Mouse (Mus musculus) frontal cortex, postnatal 10 days (tissue): Measurements from ENCODE around the gene Akap1.

ENCODE experiments used
- DNase-seq, 2 experiments: peaks; one replicate each; pipeline ENCODE4 v3.0.0; 2022; ENCODE audit warnings: low spot score in 2 of 2, mixed read lengths in 1 of 2

Gene Akap1

DNA sequence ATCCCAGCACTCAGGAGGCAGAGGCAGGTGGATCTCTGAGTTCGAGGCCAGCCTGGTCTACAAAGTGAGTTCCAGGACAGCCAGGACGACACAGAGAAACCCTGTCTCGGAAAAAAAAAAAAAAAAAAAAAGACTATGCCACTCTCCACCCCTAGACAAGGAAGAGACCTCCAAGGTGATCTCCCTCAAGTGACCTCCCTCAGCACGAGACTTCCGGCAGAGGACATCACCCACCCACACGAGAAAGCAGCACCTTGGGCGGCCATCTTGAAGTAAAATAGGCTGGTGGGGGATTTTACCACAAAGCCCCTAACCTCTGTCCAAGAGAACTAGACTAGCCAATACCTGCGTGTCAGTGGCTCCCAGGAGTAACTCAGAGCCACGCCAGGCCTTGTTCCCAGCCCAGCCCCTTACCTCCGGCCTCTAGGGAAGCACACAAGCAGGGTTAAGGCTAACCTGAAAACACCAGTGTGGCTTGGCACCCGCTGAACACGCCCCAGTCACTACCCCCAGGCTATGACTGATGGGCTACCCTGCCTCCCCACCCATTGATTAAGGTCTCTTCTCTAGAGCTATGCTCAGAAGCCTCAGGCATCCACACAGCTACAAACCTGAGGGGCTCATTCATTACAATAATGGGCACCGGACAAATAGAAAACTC is 21.9 kb downstream of the Akap1 start:
- no peak for DNase-seq

- DNase-seq = no peak
Observed at GRCm38 (mm10) chr11:88841406-88841805, 23.0 kb downstream of the Akap1 start.

DNA sequence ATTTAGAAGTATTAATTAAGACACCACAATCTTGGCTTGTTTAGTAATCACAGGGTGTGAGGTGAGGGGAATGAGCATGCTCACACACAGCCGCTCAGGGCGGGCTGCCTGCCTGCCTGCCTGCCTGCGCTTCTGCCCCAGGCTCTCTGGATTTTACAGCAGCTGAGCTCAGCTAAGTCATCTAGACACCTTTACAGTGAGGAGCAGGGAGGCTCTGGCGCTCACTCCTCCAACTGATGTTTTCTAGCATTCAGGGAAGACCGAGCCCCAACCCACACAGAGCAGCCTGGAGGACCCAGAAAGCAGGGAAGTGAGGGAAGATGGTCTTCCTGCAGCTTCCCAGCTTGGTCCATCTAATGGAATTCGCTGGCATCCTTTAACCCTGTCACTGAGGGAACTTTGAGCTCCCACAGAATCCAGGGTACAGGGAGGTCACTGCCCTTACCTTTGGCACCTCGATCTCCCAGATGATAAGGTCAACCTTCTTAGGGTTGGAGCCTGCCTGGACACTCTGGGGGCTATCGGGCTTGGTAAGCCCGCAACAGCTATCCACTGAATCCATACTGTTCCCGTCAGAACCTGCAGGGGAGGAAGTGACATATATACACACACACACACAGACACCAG is 23.5 kb downstream of the Akap1 start:
- DNase-seq = no peak

- DNase-seq = no peak
Observed at GRCm38 (mm10) chr11:88840292-88840691, 24.1 kb downstream of the Akap1 start.

DNA sequence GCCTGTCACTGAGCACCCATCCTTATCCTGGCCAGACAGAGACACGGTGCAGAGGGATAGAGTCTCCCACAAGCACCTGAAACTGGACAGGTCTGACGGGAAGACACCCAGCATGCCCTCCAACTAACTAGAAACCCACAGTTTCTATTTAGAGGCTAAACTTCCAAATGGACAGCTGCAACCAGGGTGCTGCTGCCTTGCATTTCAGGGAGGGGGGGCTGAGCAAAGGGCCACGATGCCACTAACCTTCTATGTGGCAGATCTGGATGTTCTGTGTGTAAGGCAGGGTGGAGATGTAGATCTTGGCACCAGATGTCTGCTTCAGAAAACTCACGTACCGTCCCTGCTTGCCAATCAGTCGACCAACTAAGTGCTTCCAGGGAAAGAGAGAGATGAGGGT is 25.0 kb downstream of the Akap1 start:
- DNase-seq = no peak

DNA sequence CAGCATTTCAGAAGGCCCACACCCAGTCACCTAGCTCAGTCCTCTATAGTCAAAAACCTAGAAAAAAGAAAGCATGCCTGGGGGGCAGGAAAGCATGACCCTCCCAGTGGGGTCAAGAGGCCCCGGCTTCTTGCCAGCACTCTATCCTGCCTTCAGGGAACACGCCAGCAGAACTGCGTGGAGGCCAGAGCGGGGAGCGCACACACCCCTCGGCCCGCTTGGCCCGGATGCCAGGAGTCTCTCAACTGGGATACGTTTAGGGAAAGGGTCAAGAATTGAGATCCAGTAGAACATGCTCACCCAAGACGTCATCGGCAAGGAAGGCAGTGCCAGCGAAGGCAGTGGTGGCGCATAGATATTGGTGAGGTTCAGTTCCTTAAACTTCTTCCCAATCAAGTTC is 25.8 kb downstream of the Akap1 start:
- no peak for DNase-seq

GRCm38 (mm10) chr11:88834606-88835005 is 29.8 kb downstream of the Akap1 start:
- no peak for DNase-seq

GRCm38 (mm10) chr11:88834134-88834533 is 30.3 kb downstream of the Akap1 start:
- no peak for DNase-seq

- DNase-seq = no peak
Observed at GRCm38 (mm10) chr11:88833099-88833498, 31.3 kb downstream of the Akap1 start.

DNA sequence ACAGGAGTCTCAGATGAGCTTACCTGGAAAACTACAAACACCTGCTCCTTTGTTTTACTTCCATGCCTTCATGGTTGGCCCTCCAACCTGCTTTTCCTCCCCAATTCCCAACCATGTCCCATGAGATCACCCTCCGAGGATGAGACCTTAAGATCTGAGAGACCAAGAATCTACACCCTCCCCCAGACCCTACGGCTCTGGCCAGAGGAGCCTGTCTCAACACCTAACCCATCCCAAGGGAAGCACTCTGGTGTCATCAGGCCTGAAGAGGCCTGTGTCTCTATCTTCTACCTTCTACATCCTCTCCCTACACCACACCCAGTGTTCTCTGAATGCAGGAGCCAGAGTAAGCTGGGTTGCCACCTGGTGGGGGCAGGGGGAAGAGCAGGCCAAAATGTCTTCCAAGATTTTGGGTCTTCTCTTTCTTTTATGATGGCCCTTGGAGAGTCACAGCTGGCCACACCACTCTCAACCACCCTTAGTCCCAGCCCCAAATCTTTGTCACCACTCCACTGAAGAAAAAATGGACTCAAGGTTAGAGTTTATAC is 34.1 kb downstream of the Akap1 start:
- no peak for DNase-seq

DNA sequence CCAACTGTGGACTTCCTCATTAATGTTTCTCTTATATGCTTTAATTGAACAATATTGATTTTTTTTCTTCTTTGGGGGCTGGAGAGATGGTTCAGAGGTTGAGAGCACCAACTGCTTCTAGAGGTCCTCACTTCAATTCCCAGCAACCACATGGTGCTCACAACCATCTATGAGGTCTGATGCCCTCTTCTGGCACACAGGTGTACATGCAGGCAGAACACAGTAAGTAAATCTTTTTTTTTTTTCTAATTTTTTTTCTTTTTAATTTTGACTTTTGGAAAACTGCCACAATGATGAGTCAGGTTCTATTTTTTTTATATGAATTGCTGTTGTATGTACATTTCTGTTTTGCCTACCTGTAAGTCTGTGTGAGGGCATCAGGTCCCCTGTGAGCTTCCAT is 35.9 kb downstream of the Akap1 start:
- no peak for DNase-seq

DNA sequence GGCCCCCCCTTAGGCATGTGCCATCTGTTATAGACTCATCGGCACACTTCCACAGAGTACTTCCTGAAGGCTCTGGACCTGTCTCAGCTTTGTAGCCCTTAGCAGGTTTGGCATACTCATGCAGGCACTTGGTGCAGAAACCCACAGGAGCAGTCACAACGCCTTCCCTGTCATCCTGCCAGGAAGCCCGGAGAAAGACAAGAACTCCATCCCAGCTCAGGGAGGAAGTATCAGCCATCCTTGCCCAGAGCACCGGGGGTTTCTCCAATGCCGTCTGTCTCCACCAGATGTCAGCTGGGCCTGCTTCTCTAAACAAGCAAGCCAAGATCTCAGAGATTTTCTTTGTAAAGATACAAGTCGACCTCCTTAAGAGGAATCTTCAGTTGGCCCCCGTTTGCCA is 38.5 kb downstream of the Akap1 start:
- no peak for DNase-seq

- peak in 1 of 2 experiments; percentile 71 for DNase-seq
Observed at GRCm38 (mm10) chr11:88822991-88823390, 41.4 kb downstream of the Akap1 start.

GRCm38 (mm10) chr11:88822526-88822925 is 41.9 kb downstream of the Akap1 start:
- no peak for DNase-seq

DNA sequence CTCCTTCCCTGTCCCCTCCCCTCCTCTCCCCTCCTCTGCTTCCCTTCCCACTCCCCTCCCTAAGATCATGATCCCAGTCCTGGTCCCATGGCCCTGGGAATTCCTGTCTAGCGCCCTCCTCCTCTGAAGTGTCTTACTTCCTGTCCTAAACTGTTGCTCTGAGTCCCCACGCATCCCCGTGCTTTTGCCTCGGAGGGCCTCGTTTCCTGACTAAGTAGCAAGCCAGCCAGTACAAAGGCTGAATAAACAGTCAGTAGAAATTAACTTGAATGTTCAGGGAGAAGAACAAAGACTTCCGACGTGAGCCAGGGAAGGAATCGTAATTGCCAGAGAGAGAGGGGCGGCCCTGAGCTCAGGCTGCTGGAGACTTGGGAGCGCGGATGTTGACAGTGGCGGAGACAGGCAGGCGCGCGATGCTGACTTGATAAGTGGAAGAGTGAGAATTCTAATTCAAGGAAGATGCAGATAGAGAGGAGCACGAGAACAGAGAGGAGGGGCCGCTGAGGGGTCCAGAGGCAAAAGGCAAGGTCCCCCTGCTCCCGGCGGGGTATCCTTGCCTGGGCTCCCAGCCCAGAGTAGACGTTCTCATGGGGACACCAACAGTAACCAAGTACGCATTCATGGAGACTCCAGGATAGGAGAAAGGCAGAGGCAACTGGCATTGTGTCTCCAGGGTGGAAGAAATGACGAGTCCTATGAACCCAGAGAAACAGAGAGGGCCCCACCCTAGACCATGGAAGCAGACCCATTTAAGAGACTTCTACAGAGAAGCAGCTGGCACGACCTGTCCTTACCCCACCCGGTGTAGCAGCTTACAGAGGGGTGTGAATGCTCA is 43.4 kb downstream of the Akap1 start:
- DNase-seq = no peak

DNA sequence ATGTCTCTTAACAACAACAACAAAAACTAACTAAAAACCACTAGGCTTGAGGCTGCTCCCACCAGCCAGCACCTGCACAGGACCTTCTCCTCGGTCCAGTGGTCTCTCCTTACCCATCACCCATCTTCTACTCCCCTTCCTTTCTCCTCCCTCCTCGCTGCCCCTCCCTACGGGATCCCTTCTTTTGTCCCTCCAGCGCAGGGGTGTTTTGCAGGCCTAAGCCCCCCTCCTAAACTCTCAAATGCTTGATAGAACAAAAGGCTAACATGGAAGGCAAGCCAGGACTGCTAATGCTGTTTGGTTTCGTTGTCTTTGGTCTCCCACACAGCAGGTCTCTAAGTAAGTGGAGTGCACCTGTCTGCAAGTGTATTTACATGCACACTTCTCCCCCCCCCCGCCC is 44.1 kb downstream of the Akap1 start:
- DNase-seq = no peak

DNA sequence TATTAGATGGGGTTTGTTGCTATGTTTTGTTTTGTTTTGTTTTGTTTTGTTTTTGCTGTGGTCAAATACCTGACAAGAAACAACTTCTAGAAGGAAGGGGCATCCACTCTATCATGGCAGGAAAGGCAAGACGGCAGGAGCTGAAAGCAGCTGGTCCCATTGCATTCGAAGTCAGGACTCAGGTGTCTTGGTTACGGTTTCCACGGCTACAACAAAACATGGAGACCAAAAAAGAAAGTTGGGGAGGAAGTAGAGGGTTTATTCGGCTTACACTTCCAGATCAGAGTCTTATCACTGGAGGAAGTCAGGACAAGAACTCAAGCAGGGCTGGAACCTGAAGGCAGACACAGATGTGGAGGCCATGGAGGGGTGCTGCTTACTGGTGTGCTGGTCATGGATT is 47.3 kb downstream of the Akap1 start:
- no peak for DNase-seq

- DNase-seq = no peak
Observed at GRCm38 (mm10) chr11:88803231-88804010, 61.0 kb downstream of the Akap1 start.

GRCm38 (mm10) chr11:88796207-88796606 is 68.2 kb downstream of the Akap1 start:
- DNase-seq = no peak

- no peak for DNase-seq
Observed at GRCm38 (mm10) chr11:88789893-88790292, 74.5 kb downstream of the Akap1 start.

DNA sequence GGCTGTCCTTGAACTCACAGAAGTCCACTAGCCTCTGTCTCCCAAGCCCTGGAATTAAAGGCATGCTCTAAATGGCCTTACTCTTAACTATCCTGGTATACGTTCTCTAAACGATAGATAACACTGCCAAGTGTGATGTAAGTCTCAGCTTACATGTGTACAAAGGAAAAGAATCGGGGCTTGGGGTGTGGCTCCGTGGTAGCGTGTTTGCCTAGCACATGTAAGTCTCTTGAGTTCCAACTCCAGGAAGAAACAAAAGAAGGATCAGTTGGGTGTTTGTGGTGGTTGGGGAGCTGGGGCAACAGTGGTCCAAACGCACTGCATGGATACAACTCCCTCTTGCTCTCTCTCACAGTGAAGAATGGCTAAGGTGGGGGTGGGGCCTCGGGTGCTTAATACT is 77.6 kb downstream of the Akap1 start:
- DNase-seq = no peak

GRCm38 (mm10) chr11:88783525-88783924 is 80.9 kb downstream of the Akap1 start:
- no peak for DNase-seq
